Mouse (Mus musculus): ENCODE measurements around the gene Notum.
A peak's percentile ranks its signal among the peaks of the same experiment; 100 is the strongest.
"Not testable (repeated sequence)": the region's sequence is repeated elsewhere in the genome, so short reads cannot be mapped to it uniquely, and the experiment has no call there.

Notum gene

DNA sequence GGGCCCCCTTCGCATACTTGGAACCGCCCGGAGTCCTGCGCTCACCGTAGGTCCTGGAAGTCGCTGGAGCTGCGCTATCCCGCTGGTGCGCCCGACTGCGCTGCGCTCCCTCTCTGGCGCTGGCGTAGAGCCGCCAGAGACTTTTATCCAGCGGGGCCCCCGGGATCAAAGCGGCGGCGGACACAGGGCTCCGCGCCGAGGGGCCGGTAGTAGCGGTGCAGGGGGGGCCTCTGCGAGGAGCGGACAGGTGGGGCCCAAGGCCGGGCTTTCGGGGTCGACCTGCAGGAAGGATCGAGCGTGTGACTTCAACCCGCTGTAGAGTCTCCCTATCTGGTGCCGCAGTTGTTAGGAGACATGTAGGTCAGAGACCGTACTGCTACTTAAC, at the start of gene Notum:
Gene Notum (minus strand): TSS at position 100 of the 385 bp plus-strand sequence.
- no peak for DNase-seq (ENCODE audit: low read depth, low spot score)

DNA sequence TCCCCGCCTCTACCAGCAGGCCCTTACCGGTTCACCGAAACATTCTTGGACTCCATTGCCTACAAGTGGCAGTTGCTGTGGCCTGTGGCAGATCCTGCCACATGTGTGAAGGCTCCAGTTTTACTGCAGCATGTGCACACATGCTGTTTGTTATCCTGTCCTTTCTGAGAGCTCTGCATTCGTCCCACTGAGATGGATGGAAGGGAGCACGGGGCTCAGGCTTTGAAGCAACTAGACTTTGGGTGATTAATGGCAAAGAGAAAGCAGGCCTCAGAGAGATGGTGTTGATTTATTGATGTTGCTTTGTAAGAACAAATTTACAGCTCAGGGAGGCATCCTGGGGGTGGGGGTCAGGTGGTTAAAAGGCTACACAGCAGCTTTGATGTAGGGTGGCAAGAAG, 49.7 kb upstream of the Notum start:
- DNase-seq (ENCODE audit: low read depth, low spot score), result peak; percentile 75

DNA sequence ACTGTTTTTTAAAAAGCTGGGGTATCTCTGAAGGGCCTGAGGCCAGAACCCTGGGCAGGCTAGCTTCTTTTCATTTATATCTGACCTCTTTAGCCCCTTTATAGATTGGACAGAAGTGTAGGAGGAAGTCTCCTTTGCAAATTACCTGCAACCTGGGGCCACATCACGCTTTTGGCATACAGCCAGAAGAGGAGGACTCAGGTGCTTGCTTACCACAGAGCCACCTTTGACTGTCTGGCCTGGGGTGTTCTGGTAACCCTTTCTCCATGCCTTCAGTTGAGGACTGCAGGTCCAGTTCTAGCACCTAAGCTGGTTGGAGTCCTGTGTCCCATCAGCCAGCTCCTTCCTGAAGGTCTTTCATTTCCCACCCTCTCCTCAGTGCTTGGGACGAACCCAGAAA, 48.6 kb upstream of the Notum start:
- DNase-seq (ENCODE audit: low read depth, low spot score), result no peak

DNA sequence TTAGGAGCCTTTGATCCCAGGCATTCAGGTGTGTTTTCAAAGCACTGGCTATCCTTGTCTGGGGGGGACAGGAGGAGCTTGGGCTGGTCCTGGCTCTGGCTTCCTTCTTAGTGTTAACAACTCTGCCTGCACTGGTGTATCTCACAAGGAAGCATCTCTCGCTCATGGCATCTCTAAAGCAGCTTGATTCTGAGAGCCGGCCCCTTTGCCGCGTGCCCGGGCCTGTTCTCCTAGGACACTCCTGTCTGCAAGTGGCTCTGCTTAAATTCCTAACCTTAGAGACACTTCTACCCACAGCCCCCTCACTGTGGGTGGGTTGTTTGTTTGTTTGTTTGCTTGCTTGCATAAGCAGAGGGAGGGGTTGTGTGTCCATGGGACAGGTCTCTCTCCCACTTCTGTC, 47.0 kb upstream of the Notum start:
- no peak for DNase-seq (ENCODE audit: low read depth, low spot score)

DNA sequence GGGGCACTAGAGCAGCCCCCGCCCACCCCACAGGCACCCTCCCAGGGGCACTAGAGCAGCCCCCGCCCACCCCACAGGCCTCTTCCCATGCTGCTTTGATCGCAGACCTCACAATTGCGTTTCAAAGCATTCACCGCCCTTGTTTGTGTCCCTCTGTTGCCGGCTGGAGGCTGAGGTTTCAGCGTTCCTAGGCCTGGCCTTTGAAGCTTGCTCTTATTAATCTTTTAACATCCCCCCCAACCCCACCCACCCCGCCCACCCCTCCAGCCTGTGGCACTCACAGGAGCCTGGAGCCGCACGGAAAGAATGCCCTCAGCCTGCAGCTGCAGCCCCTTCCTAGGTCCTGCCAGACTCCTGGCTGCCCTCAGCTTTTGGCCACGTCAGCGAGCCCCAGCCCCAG, 46.2 kb upstream of the Notum start:
- DNase-seq (ENCODE audit: low read depth, low spot score), result no peak

DNA sequence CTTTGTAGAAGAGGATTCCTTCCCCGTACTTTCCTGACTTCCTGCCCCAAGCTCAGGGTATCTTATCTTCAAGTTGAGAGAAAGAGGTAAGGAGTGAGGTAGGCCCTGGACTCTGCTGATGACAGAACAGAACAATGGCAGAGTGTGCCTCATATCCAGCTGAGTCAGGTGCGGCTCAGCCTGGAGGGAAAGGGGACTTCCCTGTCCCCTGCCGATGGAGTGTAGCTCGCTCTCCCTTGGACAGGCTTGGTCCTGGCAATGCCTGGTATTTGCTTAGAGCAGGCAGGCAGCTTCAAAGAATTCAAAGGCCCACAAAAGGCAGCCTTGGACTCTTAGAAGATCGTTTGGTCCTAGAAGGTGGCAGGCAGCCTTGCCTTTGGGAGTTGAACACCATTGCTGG, 45.1 kb upstream of the Notum start:
- no peak for DNase-seq (ENCODE audit: low read depth, low spot score)

DNA sequence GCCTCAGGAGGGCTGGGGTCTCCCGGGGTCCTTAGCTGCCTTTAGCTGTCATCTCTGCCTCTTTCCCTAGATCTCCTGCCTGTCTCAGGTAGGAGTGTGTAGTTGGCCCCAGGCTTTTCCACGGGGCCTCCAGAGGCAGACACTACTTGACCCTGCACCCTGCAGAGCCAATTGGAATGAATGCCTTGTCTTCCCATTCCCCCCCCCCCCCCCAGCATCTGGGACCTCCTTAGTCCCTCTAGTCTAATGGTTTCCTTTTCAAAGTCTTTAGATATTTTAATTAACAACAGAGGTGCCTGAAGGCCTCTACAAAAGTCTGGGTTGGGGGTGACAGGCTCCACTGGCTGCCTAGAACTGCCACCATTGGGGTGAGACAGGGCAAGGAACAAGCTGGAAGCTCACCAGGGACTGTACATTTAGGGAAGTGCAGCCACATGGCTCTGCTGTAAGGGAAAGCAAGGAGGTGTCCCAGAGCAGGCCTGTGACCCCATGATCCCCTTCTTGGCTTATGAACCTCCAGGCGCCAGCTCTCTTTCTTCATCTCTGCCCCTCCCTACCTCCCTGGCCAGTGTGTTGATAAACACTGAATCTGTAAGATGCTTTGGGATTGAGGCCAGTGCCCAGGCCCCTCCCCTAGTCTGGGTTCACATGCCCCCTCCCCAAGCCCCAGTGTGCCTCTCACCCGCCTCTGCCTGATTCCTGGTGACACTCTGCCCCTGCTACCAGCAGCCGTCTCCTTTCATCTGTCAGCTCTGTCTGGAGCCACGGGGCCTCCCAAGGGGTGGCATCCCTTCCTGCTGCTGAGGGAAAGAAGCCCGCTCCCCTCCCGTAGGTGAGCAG, 43.7 kb upstream of the Notum start:
- no peak for DNase-seq (ENCODE audit: low read depth, low spot score)

DNA sequence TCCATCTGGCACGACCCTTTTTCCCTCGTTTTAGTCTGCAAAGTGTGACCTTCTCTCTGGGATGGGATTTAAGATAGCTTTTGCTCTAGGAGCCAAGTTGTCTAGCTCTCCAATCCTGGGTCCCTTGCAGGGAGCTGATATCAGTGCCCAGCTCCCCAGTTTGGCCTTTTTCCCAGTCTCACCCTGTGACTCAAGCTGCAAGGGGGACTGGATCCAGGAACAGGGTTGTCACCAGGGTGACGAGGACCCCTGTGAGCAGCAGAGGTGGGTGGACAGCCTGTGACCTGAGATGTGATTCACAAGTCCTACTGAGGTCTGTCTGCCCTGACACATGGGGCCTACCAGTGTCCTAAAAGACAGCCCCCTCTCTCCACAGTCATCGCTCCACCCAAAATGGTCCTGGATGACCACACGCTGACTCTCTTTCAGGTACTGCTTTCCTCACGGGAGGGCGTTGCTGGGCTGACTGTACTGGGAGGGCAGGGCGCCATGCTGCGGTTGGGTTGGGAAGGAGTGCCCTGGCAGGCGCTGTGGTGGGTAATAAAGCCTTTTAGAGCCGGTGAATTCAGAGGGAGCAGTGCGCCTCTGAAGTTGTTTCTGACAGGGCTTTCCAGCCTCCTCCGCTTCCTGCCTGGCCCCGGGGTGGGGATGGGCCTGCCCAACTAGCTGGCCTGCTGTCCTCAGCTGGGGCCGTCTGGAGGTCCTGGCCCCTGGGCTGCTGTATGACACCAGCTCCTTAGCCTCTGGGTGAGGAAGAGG, 42.9 kb upstream of the Notum start:
- no peak for DNase-seq (ENCODE audit: low read depth, low spot score)

DNA sequence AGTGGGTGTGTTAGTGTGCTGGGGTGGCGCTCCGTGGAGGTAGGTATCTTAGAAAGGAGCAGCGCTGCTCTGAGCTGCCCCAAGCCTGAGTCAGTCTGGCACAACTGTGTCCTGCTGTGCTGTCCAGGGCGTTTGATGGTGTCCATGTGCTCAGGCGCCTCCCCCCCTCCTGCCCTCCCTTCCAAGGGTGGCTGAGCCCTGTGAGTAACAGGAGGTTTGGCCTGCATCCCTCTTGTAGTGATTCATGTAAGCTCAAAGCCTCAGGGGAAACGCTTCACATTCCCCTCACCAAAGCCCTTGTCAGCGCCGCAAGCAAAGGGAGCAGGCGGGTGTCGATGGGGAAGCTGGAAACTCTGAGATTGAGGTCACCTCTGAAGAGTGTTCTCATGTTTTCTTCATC, 36.8 kb upstream of the Notum start:
- no peak for DNase-seq (ENCODE audit: low read depth, low spot score)

DNA sequence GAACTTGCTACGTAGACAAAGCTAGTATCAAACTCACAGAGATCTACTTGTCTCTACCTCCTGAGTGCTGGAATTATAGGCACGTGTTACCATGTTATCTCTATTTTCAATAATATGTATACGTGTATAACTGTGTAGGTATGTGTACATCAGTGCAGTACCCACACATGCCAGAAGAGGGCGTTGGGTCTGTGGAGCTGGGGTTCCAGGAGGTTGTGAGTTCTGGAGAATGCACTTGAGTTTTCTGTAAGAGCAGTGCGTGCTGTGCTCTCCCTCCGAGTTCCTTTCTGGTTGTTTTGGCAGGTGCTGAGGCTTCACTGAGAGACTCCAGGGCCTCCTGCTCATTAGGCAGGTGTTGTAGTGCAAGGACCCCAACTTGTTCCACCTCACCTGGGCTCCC, 35.6 kb upstream of the Notum start:
- DNase-seq (ENCODE audit: low read depth, low spot score), result no peak

DNA sequence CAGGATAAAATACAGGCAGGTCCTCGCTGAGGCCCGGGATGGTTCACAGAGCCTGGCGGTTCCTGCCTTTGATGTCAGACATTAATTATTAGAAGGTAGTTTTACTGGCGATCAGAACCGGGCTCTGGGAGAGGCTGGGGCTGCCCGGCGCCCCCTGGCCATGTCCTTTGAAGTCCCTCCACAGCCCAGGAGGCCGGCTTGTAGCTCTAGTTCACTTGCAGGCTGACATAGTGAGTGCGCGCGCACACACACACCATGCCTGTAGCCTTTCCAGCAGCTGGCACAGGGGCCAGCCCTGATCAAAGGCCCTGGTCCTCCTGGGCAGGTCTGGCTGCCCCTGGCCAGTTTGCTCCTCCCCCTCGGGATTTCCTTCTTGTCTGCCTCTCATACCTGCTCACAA, 34.7 kb upstream of the Notum start:
- peak; percentile 77 for DNase-seq (ENCODE audit: low read depth, low spot score)

DNA sequence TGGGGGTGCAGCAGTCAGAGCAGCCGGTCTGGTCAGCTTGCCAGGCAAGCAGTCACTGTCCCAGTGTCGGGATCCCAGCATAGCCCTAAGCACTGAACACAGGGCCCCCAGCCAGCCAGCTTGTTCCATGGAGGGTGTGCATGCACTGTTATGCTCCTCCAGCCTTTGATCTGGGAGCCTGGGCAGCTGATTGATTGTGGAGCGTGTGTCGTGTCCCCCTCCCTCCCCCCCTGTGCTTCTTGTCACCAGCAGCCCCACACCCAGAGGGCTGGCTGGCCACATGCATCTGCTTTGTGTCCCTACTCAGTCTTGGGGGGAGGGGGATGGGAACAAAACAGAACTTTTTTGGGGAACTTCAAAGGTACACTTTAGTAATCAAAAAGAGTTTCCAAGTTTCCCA, 34.2 kb upstream of the Notum start:
- peak; percentile 74 for DNase-seq (ENCODE audit: low read depth, low spot score)

DNA sequence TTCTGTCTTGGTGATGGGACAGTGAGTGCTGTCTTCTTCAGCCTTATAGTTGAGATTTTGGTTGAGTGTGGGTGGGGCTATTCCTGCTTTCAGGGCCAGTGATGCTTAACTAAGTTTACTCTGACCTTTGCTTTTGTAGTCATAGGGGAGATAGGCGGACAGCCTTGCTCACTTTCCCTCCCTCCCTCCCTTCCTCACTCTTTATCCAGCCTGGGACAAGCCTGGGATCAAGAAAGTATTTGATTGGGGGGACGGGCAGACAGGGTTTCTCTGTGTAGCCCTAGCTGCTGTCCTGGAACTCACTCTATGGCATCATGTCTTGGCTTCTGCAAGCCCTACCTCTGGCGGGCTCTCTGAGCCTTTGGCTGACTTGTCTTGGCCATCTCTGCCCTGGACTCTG, 32.5 kb upstream of the Notum start:
- DNase-seq (ENCODE audit: low read depth, low spot score), result no peak

DNA sequence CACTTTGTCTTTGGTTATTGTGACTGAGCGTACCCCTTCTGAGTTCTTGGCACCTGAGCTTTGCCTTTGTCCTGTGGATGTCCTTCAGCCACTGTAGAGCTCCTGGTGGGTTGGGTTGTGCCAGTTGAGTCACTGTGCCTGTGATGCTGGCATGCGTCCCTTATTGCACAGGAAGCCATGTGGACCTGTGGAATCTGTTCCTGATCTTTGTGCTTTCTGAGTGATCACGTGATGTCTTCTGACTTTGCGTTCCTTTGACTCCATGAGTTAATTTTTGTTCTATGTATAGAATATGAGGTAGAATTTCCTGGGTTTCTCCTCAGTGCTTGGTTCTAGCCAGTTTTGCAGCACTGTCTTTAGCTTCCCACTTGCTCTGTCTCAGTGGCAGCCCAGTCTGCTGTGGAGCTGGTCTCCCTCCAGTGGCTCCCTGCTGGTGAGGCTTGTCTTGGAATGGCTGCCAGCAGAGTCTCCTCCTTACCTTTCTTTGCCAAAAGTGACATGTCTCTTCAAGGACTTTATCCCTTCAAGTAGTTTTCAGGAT, 31.6 kb upstream of the Notum start:
- no peak for DNase-seq (ENCODE audit: low read depth, low spot score)

DNA sequence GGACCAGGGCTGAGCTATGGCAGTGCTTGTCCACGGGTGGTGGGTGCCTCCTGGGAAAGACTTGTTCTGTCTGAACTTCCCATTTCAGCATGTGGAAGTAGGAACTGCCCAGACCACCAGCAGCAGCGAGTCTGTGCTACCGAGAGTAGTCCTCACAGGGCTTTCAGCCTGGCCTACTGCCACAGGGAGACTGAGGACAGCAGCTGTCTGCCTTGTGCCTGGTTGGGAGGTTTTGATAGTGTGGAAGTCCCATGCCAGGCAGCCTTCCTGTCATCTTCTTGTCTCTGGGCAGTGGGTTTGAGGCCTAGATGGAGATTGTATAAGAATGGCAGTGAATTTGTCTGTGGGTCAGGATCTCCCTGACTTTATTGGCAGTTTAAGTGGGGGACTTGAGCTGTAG, 28.4 kb upstream of the Notum start:
- no peak for DNase-seq (ENCODE audit: low read depth, low spot score)

DNA sequence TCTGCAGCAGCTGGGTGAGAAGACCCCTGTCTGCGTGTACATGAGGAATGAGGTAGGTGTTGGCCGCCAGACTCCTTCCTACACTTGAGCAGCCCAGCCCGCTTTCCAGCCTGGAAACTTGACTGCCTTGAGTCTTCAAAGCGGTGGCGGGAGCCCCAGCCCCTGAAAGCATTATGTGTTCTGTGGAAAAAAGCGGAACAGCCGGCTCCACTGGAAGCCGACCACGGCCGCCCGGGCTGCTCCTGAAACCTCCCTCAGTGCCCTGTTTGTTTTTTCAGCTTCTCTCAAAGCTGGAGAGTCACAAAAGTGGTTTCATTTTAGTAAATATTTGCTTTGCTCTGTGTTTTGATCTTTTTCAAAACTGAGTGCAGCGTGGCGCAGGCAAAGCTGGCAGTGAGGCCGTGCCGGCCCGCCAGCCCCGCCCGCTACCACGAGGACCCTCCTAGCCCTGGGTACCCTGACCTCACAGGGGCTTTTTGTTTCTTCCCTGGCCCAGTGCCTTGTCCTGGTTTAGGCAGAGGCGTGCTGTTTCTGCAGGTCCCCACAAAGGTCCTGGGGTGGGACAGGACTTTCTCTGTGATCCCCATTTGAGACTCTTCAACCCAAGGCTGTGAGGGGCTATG, 25.8 kb upstream of the Notum start:
- DNase-seq (ENCODE audit: low read depth, low spot score), result no peak

DNA sequence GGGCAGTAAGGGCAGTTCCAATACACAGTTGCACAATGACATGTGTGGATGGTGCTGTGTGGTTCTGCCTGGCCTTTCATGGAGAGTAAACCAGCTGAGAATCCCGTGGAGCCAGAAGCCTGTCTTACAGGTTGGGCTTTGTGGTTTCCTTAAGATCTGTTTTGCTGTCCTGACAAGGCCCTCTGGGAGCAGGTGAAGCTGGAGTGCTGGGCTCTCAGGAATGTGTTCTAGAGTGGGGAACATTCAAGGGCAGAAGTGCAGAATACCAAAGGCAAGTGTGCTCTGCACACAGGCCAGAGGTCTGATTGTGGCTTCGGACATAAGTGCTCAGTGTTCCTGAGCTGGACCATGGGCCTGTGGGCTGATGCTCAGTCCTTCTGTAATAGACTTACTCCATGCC, 23.7 kb upstream of the Notum start:
- no peak for DNase-seq (ENCODE audit: low read depth, low spot score)

DNA sequence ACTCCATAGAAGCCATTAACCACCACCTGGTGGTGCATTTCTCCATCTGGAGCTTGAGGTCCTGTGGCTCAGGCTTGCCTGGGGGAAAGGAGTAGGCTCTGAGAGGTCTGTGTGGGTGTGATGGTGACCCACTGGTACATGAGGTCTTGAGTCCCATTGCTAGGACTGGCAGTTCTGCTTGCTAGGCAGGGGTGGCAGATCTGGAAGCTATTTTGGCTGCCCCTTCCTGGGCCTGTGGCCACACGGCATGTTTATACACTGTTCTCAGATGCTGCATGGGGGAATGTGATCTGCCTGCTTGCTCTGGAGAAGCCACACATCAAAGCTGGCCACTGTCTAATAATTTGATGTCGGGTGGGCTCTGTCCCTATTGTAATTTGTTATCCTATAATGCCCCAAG, 23.1 kb upstream of the Notum start:
- DNase-seq (ENCODE audit: low read depth, low spot score), result no peak

DNA sequence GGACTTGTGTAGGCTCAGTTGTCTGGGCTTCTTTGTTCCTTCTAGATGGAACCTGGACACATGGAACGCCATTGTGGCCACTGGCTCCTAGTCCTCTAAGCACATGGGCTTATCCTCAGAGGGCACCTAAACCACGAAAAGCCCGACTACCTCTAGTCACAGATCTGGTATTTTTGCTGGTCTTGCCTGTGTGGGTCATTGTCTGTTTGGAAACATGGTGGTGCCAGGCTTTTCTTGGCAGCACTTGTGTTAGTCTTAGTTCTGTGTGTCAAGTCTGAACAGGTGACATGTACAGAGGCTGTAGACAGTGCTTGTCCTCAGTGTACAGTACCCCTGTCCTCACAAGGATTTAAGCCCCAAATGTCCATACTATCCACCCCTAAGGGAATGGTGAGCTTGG, 22.6 kb upstream of the Notum start:
- DNase-seq (ENCODE audit: low read depth, low spot score), result no peak

DNA sequence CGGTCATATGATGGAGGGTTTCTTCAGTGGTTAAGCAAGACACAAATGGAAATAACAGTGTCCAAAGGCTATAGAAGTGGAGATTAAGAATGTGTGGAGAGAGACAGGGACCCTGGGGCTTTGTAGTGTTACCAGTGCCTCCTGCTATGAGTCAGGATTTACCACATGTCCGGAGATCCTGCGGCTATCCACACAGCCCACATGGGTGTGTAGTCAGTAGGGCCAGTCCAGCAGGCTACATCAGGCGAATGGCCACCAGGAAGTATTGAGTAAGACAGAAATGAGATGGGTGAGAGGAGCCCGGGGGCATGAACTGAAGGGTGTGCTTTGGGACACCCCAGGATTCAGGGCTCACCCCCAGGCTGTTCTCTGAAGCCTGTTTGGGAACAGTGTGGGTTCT, 21.7 kb upstream of the Notum start:
- no peak for DNase-seq (ENCODE audit: low read depth, low spot score)

DNA sequence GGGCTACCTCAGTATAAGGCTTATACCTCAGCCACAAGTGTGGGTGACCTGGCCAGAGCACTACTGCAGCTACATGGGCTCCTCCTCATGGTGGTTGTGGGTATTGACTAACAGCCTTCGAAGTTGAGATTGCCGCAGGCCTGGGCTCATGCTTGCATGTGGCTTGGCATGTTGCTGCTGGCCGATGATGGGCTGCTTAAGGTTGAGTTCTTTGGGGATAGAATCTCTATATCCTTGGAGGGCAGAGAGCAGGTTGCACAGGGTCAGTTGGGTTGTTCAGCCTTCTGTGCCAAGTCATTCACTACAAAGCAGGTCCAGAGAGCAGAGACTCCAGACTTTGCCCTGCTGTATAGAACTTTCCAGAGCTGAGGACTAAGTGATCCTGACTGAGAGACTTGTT, 18.9 kb upstream of the Notum start:
- DNase-seq (ENCODE audit: low read depth, low spot score), result no peak

DNA sequence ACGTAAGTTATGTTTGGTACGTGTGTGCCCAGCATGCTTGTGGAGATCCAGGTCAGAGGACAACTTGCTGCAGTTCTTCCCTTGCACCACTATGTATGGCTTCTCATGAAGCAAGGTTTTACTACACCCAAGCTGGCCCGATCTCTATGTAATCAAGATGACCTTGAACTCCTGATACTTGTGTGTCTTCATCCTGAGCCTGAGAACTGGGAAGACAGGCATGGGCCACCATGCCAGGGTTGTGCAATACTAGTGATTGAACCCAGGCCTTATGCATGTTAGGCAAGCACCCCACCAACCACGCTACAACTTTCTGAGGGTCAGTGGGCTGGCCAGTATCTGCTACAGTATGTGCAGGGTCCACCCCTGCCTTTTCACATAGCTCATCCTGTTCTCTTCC, 16.0 kb upstream of the Notum start:
- no peak for DNase-seq (ENCODE audit: low read depth, low spot score)

DNA sequence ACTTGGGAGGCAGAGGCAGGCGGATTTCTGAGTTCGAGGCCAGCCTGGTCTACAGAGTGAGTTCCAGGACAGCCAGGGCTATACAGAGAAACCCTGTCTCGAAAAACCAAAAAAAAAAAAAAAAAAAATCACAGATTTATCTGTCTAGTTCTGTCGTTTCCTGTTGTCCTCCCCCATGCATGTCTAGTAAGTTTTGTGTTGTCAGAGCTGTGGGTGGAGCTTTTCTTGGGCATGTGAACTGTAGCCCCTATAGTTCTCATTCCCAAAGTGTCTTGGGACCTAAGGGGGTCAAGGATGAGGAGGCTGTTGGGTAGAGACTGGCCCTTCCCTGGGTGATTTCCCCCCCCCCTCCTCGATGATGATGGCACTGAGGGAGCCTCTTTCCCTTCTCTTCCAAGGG, 14.9 kb upstream of the Notum start:
- DNase-seq (ENCODE audit: low read depth, low spot score), result not testable (repeated sequence)

Data from mesoderm, embryonic 11.5 days (tissue).